Mouse (Mus musculus): ENCODE data around the gene Trak1.

Gene Trak1

GRCm38 (mm10) chr9:121298065-121298398 is 730 bp downstream of the Trak1 start:
- DNase-seq = no peak

- DNase-seq = no peak
These were observed 1.2 kb downstream of the Trak1 start for GRCm38 (mm10) chr9:121298411-121299091.

- DNase-seq = no peak
These were observed 2.0 kb downstream of the Trak1 start for GRCm38 (mm10) chr9:121299223-121299755.

GRCm38 (mm10) chr9:121299976-121300570 is 2.8 kb downstream of the Trak1 start:
- DNase-seq = peak; percentile 58

- peak; percentile 29 for DNase-seq
These were observed 4.0 kb downstream of the Trak1 start for GRCm38 (mm10) chr9:121301041-121301920.

GRCm38 (mm10) chr9:121302543-121302942 is 5.2 kb downstream of the Trak1 start:
- DNase-seq = peak; percentile 58

GRCm38 (mm10) chr9:121303086-121303485 is 5.8 kb downstream of the Trak1 start:
- DNase-seq = peak; percentile 34

- peak; percentile 24 for DNase-seq
These were observed 6.4 kb downstream of the Trak1 start for GRCm38 (mm10) chr9:121303748-121304147.

- peak; percentile 26 for DNase-seq
These were observed 7.2 kb downstream of the Trak1 start for GRCm38 (mm10) chr9:121304520-121304919.

- DNase-seq = no peak
These were observed 8.2 kb downstream of the Trak1 start for GRCm38 (mm10) chr9:121305456-121305855.

GRCm38 (mm10) chr9:121309287-121309686 is 12.0 kb downstream of the Trak1 start:
- peak; percentile 31 for DNase-seq

- no peak for DNase-seq
These were observed 13.2 kb downstream of the Trak1 start for GRCm38 (mm10) chr9:121310501-121310900.

GRCm38 (mm10) chr9:121311846-121312236 is 14.5 kb downstream of the Trak1 start:
- DNase-seq = no peak

- no peak for DNase-seq
These were observed 15.1 kb downstream of the Trak1 start for GRCm38 (mm10) chr9:121312237-121312891.

GRCm38 (mm10) chr9:121313656-121314374 is 16.5 kb downstream of the Trak1 start:
- no peak for DNase-seq

GRCm38 (mm10) chr9:121314541-121315152 is 17.3 kb downstream of the Trak1 start:
- DNase-seq = no peak

GRCm38 (mm10) chr9:121315901-121316595 is 18.7 kb downstream of the Trak1 start:
- no peak for DNase-seq

- DNase-seq = peak; percentile 78
These were observed 19.5 kb downstream of the Trak1 start for GRCm38 (mm10) chr9:121316621-121317405.

- no peak for DNase-seq
These were observed 22.1 kb downstream of the Trak1 start for GRCm38 (mm10) chr9:121319323-121319966.

- no peak for DNase-seq
These were observed 23.1 kb downstream of the Trak1 start for GRCm38 (mm10) chr9:121320433-121320832.
